Mouse (Mus musculus): ENCODE measurements at regions not wholly inside any gene's neighbourhood (a gene's known extent, or its start where the extent isn't known, plus 50 kb on each side); places are given as distances from the start of the nearest gene placed in this dataset.

DNA sequence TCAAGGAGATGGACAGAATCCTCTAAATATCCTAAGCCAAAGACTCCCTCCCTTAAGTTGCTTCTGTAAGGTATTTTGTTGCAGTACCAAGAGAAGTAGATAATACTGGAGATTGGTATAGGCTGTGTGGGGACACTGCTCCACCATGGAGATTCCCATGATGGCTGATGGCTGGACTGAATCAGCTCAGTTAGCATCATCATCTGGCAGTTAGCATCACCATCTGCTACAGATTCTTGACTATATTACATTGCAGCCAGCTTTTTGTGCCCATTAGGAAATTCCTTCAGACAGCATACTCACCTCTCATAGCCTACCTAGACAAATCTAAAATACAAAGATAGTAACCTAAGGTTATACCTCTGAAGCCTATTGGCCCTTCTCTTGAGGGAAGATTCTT is 290.6 kb upstream of the Mctp2 start:
- H3K4me3 ChIP-seq (ENCODE audit: low read length) = no peak overlapping the region
- H3K27ac ChIP-seq (ENCODE audit: low read length) = no peak overlapping the region
- no peak overlapping the region for H3K9ac ChIP-seq (ENCODE audit: low read depth, low read length)
- H3K36me3 ChIP-seq (ENCODE audit: control insufficient read depth, insufficient read depth, low read length) = no peaks in the 10 kb centered on the region
- no peak overlapping the region for H3K4me2 ChIP-seq (ENCODE audit: low read depth, low read length)
- no peaks in the 10 kb centered on the region for H3K4me1 ChIP-seq (ENCODE audit: control insufficient read depth, insufficient read depth, low read length)
- ATAC-seq = no peak
- H3K27me3 ChIP-seq (replicated peaks; ENCODE audit: control insufficient read depth, insufficient read depth, low read length) = no peaks in the 10 kb centered on the region
- no peaks in the 10 kb centered on the region for H3K9me3 ChIP-seq (ENCODE audit: control insufficient read depth, low read length)

- ATAC-seq = no peak
These were observed 295.5 kb upstream of the Mctp2 start for GRCm38 (mm10) chr7:72601933-72602332.

GRCm38 (mm10) chr7:72609791-72610190 is 303.4 kb upstream of the Mctp2 start:
- no peaks in the 10 kb centered on the region for H3K36me3 ChIP-seq (ENCODE audit: control insufficient read depth, insufficient read depth, low read length)
- H3K4me3 ChIP-seq (ENCODE audit: low read length) = no peak overlapping the region
- no peak overlapping the region for H3K9ac ChIP-seq (ENCODE audit: low read depth, low read length)
- no peak for ATAC-seq
- H3K27me3 ChIP-seq (replicated peaks; ENCODE audit: control insufficient read depth, insufficient read depth, low read length) = no peaks in the 10 kb centered on the region
- H3K9me3 ChIP-seq (ENCODE audit: control insufficient read depth, low read length) = no peaks in the 10 kb centered on the region
- H3K27ac ChIP-seq (ENCODE audit: low read length) = no peak overlapping the region
- H3K4me1 ChIP-seq (ENCODE audit: control insufficient read depth, insufficient read depth, low read length) = no peaks in the 10 kb centered on the region
- H3K4me2 ChIP-seq (ENCODE audit: low read depth, low read length) = no peak overlapping the region
- WGBS = 79% methylated on average over 3 of the region's 3 CpGs

More at GRCm38 (mm10) chr7:72601933-72602332, 295.5 kb upstream of the Mctp2 start:
- H3K27me3 ChIP-seq (replicated peaks; ENCODE audit: control insufficient read depth, insufficient read depth, low read length) = no peaks in the 10 kb centered on the region
- no peaks in the 10 kb centered on the region for H3K9me3 ChIP-seq (ENCODE audit: control insufficient read depth, low read length)
- no peak overlapping the region for H3K4me2 ChIP-seq (ENCODE audit: low read depth, low read length)
- H3K4me1 ChIP-seq (ENCODE audit: control insufficient read depth, insufficient read depth, low read length) = no peaks in the 10 kb centered on the region
- H3K9ac ChIP-seq (ENCODE audit: low read depth, low read length) = no peak overlapping the region
- H3K4me3 ChIP-seq (ENCODE audit: low read length) = no peak overlapping the region
- H3K36me3 ChIP-seq (ENCODE audit: control insufficient read depth, insufficient read depth, low read length) = no peaks in the 10 kb centered on the region
- 81% methylated on average over 8 of the region's 8 CpGs for WGBS
- no peak overlapping the region for H3K27ac ChIP-seq (ENCODE audit: low read length)

DNA sequence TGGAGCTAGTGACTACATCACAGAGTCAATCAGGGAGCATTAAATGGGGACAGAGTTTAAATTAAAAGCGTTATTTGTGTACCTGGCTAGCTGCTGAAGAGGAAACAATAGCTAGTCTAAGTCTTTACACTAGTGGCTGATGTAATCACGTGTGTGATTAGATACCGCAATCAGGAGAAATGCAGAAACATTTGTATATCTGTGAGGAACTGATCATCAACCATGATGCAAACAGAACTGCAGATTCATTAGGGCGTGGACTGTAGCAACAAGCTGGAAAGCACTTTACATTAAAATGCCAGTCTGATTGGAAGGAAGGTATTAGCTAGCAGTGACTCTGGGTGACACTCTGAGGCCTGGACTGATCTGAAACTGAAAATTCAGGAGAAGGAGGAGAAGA is 308.8 kb upstream of the Mctp2 start:
- ATAC-seq = no peak
- H3K27ac ChIP-seq (ENCODE audit: low read length) = no peak overlapping the region
- no peaks in the 10 kb centered on the region for H3K4me1 ChIP-seq (ENCODE audit: control insufficient read depth, insufficient read depth, low read length)
- H3K4me3 ChIP-seq (ENCODE audit: low read length) = no peak overlapping the region
- no peaks in the 10 kb centered on the region for H3K36me3 ChIP-seq (ENCODE audit: control insufficient read depth, insufficient read depth, low read length)
- no peaks in the 10 kb centered on the region for H3K27me3 ChIP-seq (replicated peaks; ENCODE audit: control insufficient read depth, insufficient read depth, low read length)
- no peaks in the 10 kb centered on the region for H3K9me3 ChIP-seq (ENCODE audit: control insufficient read depth, low read length)
- H3K4me2 ChIP-seq (ENCODE audit: low read depth, low read length) = no peak overlapping the region
- WGBS = 84% methylated on average over 4 of the region's 4 CpGs
- H3K9ac ChIP-seq (ENCODE audit: low read depth, low read length) = no peak overlapping the region

DNA sequence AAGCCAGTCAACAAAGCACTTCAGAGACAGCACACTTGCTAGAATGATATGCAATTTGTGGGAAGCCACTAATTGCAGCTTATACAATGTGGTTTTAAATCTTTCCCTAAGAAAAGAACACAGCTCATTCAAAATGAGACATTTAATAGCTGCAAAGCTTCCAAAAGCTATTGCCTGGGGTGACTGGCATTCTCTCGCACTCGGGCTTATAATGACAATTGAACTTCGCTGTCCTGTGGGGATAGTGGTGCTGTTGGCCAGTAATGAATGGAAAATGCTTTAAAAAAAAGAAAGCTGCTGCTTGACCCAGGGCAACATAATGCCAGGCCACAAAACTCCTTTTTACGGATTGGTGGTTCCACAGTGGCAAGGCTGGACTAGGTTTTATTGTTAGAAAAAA is 321.0 kb upstream of the Mctp2 start:
- Histone ChIP-seq H3K9me3 (ENCODE audit: control insufficient read depth, low read length) (no peaks in the 10 kb centered on the region), H3K4me1 (ENCODE audit: control insufficient read depth, insufficient read depth, low read length) (no peaks in the 10 kb centered on the region), H3K9ac (ENCODE audit: low read depth, low read length) (no peak overlapping the region), H3K27me3 (replicated peaks; ENCODE audit: control insufficient read depth, insufficient read depth, low read length) (no peaks in the 10 kb centered on the region), H3K27ac (ENCODE audit: low read length) (no peak overlapping the region), H3K4me3 (ENCODE audit: low read length) (no peak overlapping the region), H3K36me3 (ENCODE audit: control insufficient read depth, insufficient read depth, low read length) (no peaks in the 10 kb centered on the region), H3K4me2 (ENCODE audit: low read depth, low read length) (no peak overlapping the region)
- ATAC-seq = no peak
- WGBS = 81% methylated on average over 4 of the region's 4 CpGs

- Histone ChIP-seq H3K9me3 (ENCODE audit: control insufficient read depth, low read length) (no peaks in the 10 kb centered on the region), H3K27ac (ENCODE audit: low read length) (no peak overlapping the region), H3K4me2 (ENCODE audit: low read depth, low read length) (no peak overlapping the region), H3K36me3 (ENCODE audit: control insufficient read depth, insufficient read depth, low read length) (no peaks in the 10 kb centered on the region), H3K4me3 (ENCODE audit: low read length) (no peak overlapping the region), H3K4me1 (ENCODE audit: control insufficient read depth, insufficient read depth, low read length) (no peaks in the 10 kb centered on the region), H3K9ac (ENCODE audit: low read depth, low read length) (no peak overlapping the region), H3K27me3 (replicated peaks; ENCODE audit: control insufficient read depth, insufficient read depth, low read length) (no peaks in the 10 kb centered on the region)
- no peak for ATAC-seq
- WGBS = 81% methylated on average over 2 of the region's 2 CpGs
These were observed 333.2 kb upstream of the Mctp2 start for GRCm38 (mm10) chr7:72639566-72639965.

DNA sequence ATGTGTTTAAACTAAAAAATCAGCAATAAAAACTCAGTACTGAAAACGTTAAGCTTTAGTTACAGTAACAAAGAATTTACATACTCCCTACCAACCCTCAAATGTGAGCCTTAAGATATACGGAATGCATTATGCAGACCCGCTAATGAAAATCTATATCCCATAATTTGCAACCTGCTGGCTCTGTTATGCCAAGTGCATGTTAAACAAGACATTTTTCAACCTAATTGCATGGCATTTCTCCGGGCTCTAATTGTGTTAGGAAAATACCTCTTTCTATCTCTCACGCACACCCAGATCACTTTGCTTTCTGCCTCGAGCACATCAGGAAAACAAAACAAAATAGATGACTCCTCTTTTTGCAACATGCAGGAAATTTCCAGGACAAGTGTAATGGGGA is 368.6 kb upstream of the Mctp2 start:
- 47% methylated on average over 6 of the region's 6 CpGs for WGBS
- Histone ChIP-seq H3K9me3 (ENCODE audit: control insufficient read depth, low read length) (no peaks in the 10 kb centered on the region), H3K9ac (ENCODE audit: low read depth, low read length) (no peak overlapping the region), H3K27me3 (replicated peaks; ENCODE audit: control insufficient read depth, insufficient read depth, low read length) (no peaks in the 10 kb centered on the region), H3K27ac (ENCODE audit: low read length) (no peak overlapping the region), H3K4me2 (ENCODE audit: low read depth, low read length) (no peak overlapping the region), H3K4me3 (ENCODE audit: low read length) (no peak overlapping the region), H3K4me1 (ENCODE audit: control insufficient read depth, insufficient read depth, low read length) (no peaks in the 10 kb centered on the region), H3K36me3 (ENCODE audit: control insufficient read depth, insufficient read depth, low read length) (no peaks in the 10 kb centered on the region)
- no peak for ATAC-seq

GRCm38 (mm10) chr7:72685803-72686202 is 379.4 kb upstream of the Mctp2 start:
- no peaks in the 10 kb centered on the region for H3K27me3 ChIP-seq (replicated peaks; ENCODE audit: control insufficient read depth, insufficient read depth, low read length)
- no peak overlapping the region for H3K4me2 ChIP-seq (ENCODE audit: low read depth, low read length)
- H3K4me3 ChIP-seq (ENCODE audit: low read length) = no peak overlapping the region
- H3K9me3 ChIP-seq (ENCODE audit: control insufficient read depth, low read length) = no peaks in the 10 kb centered on the region
- 37% methylated on average over 2 of the region's 2 CpGs for WGBS
- H3K27ac ChIP-seq (ENCODE audit: low read length) = no peak overlapping the region
- H3K4me1 ChIP-seq (ENCODE audit: control insufficient read depth, insufficient read depth, low read length) = no peaks in the 10 kb centered on the region
- no peak overlapping the region for H3K9ac ChIP-seq (ENCODE audit: low read depth, low read length)
- no peaks in the 10 kb centered on the region for H3K36me3 ChIP-seq (ENCODE audit: control insufficient read depth, insufficient read depth, low read length)
- ATAC-seq = no peak

GRCm38 (mm10) chr7:72687356-72687755 is 380.9 kb upstream of the Mctp2 start:
- no peaks in the 10 kb centered on the region for H3K9me3 ChIP-seq (ENCODE audit: control insufficient read depth, low read length)

DNA sequence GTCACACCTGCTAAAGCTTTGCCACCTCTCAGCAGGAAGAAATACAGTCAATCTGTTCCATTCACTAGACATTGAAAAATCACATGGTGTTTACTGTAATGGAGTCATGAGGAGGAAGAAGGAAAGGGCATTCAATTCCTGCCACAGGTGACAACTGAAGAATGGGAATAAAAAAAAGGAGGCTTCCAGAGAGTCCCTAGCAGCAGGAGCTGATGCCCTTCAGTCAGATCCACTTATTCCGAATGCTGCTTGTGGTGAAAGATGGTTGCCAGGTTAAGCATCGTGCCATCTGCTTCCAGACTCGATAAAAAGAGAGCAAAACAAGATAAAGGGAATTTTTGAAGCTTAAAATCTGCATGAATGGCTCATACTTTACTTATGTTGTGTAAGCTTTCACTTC is 385.0 kb upstream of the Mctp2 start:
- WGBS = 66% methylated on average over 3 of the region's 3 CpGs
- no peaks in the 10 kb centered on the region for H3K9me3 ChIP-seq (ENCODE audit: control insufficient read depth, low read length)
- H3K27me3 ChIP-seq (replicated peaks; ENCODE audit: control insufficient read depth, insufficient read depth, low read length) = no peaks in the 10 kb centered on the region
- H3K9ac ChIP-seq (ENCODE audit: low read depth, low read length) = no peak overlapping the region
- no peak overlapping the region for H3K4me2 ChIP-seq (ENCODE audit: low read depth, low read length)
- no peaks in the 10 kb centered on the region for H3K4me1 ChIP-seq (ENCODE audit: control insufficient read depth, insufficient read depth, low read length)
- ATAC-seq = no peak
- no peaks in the 10 kb centered on the region for H3K36me3 ChIP-seq (ENCODE audit: control insufficient read depth, insufficient read depth, low read length)
- H3K27ac ChIP-seq (ENCODE audit: low read length) = no peak overlapping the region
- no peak overlapping the region for H3K4me3 ChIP-seq (ENCODE audit: low read length)

More at GRCm38 (mm10) chr7:72687356-72687755, 380.9 kb upstream of the Mctp2 start:
- Histone ChIP-seq H3K4me1 (ENCODE audit: control insufficient read depth, insufficient read depth, low read length) (no peaks in the 10 kb centered on the region), H3K9ac (ENCODE audit: low read depth, low read length) (no peak overlapping the region), H3K4me3 (ENCODE audit: low read length) (no peak overlapping the region), H3K36me3 (ENCODE audit: control insufficient read depth, insufficient read depth, low read length) (no peaks in the 10 kb centered on the region), H3K27me3 (replicated peaks; ENCODE audit: control insufficient read depth, insufficient read depth, low read length) (no peaks in the 10 kb centered on the region), H3K27ac (ENCODE audit: low read length) (no peak overlapping the region), H3K4me2 (ENCODE audit: low read depth, low read length) (no peak overlapping the region)
- 33% methylated on average over 4 of the region's 4 CpGs for WGBS
- ATAC-seq = no peak
